Mouse (Mus musculus) c-Kit-positive CD71-positive TER-119-positive erythroid progenitor cells, embryonic 14.5 days (primary cell): ENCODE measurements around the gene Zfp866.
A peak's percentile ranks its signal among the peaks of the same experiment; 100 is the strongest.

Experiments used
- DNase-seq: peaks from one replicate; pipeline ENCODE4 v3.0.0-alpha.2; 2013; ENCODE audit warnings: low spot score

Gene Zfp866

DNA sequence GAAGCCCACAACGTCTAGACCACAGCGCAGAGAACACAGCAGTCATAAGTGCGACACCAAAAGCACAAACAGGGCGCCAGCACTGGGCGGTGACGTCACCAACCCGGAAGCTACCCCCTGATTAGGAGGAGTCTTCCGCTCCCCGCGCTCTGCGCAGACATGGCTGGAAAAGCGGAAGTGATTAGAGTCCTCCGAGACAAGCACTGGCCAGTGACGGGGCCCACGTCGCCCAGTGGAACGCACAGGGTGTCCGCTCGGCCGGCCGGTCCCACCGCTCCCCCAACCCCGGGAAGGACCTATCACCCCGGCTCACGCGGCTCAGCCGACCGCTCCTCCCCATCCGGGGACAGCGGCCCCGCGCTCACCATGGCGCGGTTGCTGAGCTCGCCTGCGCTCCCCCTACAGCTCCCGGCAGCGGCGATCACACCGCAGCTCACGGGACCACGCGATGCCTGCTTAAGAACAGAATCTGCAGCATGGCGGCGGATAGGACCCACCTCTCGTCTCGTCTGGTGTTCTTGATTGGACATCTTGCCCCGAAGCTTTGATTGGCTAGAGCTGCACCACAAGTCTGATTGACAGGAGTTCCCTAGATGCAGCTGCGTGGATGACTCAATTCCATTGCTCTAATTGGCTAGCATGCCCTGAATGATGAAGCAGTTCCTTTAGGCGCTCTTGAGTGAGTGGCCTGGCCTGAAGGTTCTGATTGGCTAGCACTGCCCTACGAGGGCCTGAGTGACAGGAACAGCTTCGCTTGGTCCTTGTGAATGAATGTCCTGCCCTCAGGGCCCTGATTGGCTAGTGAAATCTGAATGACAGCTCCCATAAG, 74.4 kb downstream of the Zfp866 start:
- peak; percentile 97 for DNase-seq

GRCm38 (mm10) chr8:69715366-69715765, 75.6 kb downstream of the Zfp866 start:
- no peak for DNase-seq

DNA sequence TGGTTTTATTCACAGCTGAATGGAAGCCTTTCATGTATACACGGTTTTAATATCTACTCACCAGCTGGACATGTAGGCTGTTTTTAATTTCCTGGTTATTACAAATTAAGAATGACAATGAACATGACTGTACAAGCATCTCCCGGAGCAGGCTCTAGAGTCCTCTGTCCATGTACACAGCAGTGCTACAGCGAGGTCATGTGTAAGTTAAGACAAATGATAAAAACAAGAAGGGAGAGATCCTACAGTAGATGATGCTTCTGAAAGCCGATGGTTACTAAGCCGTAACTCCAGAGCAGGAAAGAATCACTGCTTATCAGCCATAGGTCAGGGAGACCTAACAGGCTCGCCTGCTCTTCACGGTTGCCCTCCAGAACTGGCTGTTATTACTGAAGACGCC, 77.5 kb downstream of the Zfp866 start:
- no peak for DNase-seq
